In the genomic region with DNA sequence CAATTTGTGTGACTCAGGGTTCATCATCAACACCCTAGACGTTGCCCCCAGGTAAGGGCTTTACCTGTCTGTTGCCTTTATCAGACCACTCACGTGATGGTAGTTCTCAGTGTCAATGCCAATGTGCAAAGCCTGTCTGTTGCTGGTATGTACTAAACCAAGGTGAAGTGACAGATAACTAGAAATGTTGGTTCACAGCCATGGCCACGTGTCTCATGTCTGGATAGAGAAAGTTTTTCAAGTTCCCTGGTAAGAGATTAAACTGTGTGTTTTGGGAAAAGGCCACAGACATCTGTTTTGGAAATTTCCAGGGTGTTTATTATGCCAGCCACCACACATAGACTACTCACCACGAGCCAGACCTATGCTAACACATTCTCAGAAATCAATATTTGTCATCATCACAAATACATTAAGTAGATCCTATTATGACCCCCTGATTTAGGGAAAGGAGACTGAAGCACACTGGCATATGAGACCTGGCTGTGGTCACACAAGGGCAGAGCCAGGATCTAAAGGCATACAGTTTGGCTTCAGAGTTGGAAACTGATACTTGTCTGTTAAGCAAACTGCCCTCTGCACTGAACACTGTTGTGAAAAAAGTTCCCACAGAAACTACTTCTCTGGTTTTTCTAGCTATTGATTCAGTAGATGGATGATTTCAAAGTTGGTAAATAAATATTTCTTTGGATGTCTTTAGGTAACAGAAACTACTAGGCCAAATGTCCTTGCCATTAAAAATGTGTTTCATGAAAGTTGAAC, we compare ENCODE assay signal across 39 mouse cellular contexts. TPM values are rescaled to one million over a fixed set of nuclear protein-coding genes. Genes with fewer than 3 reads are reported as not detected.
"Had no signal": no experiment of that assay in that cellular context is flagged by ENCODE, and none has a peak within 500 bp of the region (broad histone marks: within the 10 kb centered on the region; RNA-seq: fewer than 3 reads in every experiment).

No protein-coding gene starts in this region.

- H3K27ac ChIP-seq: embryonic facial prominence, embryonic 10.5 days; embryonic facial prominence, embryonic 12.5 days; embryonic facial prominence, embryonic 13.5 days; embryonic facial prominence, embryonic 15.5 days; forebrain, embryonic 10.5 days; forebrain, embryonic 12.5 days; forebrain, embryonic 13.5 days; forebrain, embryonic 15.5 days; gastrocnemius, adult 2 months had no signal

- H3K4me2 ChIP-seq: embryonic facial prominence, embryonic 12.5 days; embryonic facial prominence, embryonic 13.5 days; embryonic facial prominence, embryonic 15.5 days; forebrain, embryonic 12.5 days; forebrain, embryonic 13.5 days; forebrain, embryonic 15.5 days had no signal

- H3K27me3 ChIP-seq: embryonic facial prominence, embryonic 12.5 days; embryonic facial prominence, embryonic 13.5 days; embryonic facial prominence, embryonic 15.5 days; forebrain, embryonic 12.5 days; forebrain, embryonic 13.5 days; forebrain, embryonic 15.5 days had no signal

- H3K4me3 ChIP-seq: embryonic facial prominence, embryonic 10.5 days; embryonic facial prominence, embryonic 12.5 days; embryonic facial prominence, embryonic 13.5 days; embryonic facial prominence, embryonic 15.5 days; erythroblast, embryonic 14.5 days; forebrain, embryonic 10.5 days; forebrain, embryonic 12.5 days; forebrain, embryonic 13.5 days; forebrain, embryonic 15.5 days; gastrocnemius, adult 2 months had no signal

- H3K9me3 ChIP-seq: embryonic facial prominence, embryonic 10.5 days; embryonic facial prominence, embryonic 12.5 days; embryonic facial prominence, embryonic 13.5 days; embryonic facial prominence, embryonic 15.5 days; forebrain, embryonic 10.5 days; forebrain, embryonic 12.5 days; forebrain, embryonic 13.5 days; forebrain, embryonic 15.5 days had no signal

- H3K9ac ChIP-seq: embryonic facial prominence, embryonic 12.5 days; embryonic facial prominence, embryonic 13.5 days; embryonic facial prominence, embryonic 15.5 days; forebrain, embryonic 12.5 days; forebrain, embryonic 13.5 days; forebrain, embryonic 15.5 days; forebrain, postnatal 0 days had no signal

- H3K4me1 ChIP-seq: embryonic facial prominence, embryonic 12.5 days; embryonic facial prominence, embryonic 13.5 days; embryonic facial prominence, embryonic 15.5 days; forebrain, embryonic 10.5 days; forebrain, embryonic 12.5 days; forebrain, embryonic 13.5 days; forebrain, embryonic 15.5 days had no signal

- DNase-seq: cerebellum, adult 2 months; cerebellum, adult 8-10 months; cerebellum, adult 9-10 months; cerebellum, adult 9-11 months; cerebellum, postnatal 10 days; cerebellum, postnatal 14 days; cerebellum, postnatal 25 days; cerebellum, postnatal 36 days; embryo, embryonic 11 days; forebrain, postnatal 0 days; gastrocnemius, adult 2 months; gastrocnemius, postnatal 10 days; gastrocnemius, postnatal 14 days; gastrocnemius, postnatal 25 days; gastrocnemius, postnatal 36 days; heart, adult 11 months; heart, adult 18-20 months had no signal

- H3K36me3 ChIP-seq: embryonic facial prominence, embryonic 10.5 days; embryonic facial prominence, embryonic 12.5 days; embryonic facial prominence, embryonic 13.5 days; embryonic facial prominence, embryonic 15.5 days; forebrain, embryonic 10.5 days; forebrain, embryonic 12.5 days; forebrain, embryonic 15.5 days had no signal

- ATAC-seq: forebrain, embryonic 13.5 days; forebrain, embryonic 14.5 days; forebrain, embryonic 15.5 days; forebrain, embryonic 16.5 days; forebrain, postnatal 0 days had no signal

RNA-seq across cellular contexts. Expression of gene Slc17a2, which starts 13.6 kb away (rescaled TPM):
- total RNA-seq: common myeloid progenitor, adult 5-6 weeks; forebrain, postnatal 0 days; gastrocnemius, adult 18-20 months; gastrocnemius, adult 2 months; gastrocnemius, adult 8-10 months; gastrocnemius, postnatal 14 days; gastrocnemius, postnatal 25 days; gastrocnemius, postnatal 36 days; granulocyte monocyte progenitor cell, adult 5-6 weeks; heart, adult 18-20 months had no signal
- polyA plus RNA-seq: cerebellum, adult 2 months; cortical plate, adult 2 months; embryonic facial prominence, embryonic 10.5 days; embryonic facial prominence, embryonic 11.5 days; embryonic facial prominence, embryonic 12.5 days; embryonic facial prominence, embryonic 13.5 days; embryonic facial prominence, embryonic 14.5 days; embryonic facial prominence, embryonic 15.5 days; erythroblast, embryonic 14.5 days; forebrain, embryonic 10.5 days; forebrain, embryonic 11.5 days; forebrain, embryonic 12.5 days; forebrain, embryonic 13.5 days; forebrain, embryonic 14.5 days; forebrain, embryonic 15.5 days; forebrain, embryonic 16.5 days; forebrain, postnatal 0 days; gonadal fat pad, adult 2 months had no signal

RNA-seq across cellular contexts. Expression of gene Slc17a3, which starts 18.9 kb away (rescaled TPM):
- total RNA-seq: common myeloid progenitor, adult 5-6 weeks; gastrocnemius, adult 2 months; gastrocnemius, adult 8-10 months; gastrocnemius, postnatal 14 days; gastrocnemius, postnatal 25 days; gastrocnemius, postnatal 36 days; granulocyte monocyte progenitor cell, adult 5-6 weeks; heart, adult 18-20 months had no signal
- polyA plus RNA-seq: cortical plate, adult 2 months; embryonic facial prominence, embryonic 10.5 days; embryonic facial prominence, embryonic 11.5 days; embryonic facial prominence, embryonic 12.5 days; embryonic facial prominence, embryonic 13.5 days; embryonic facial prominence, embryonic 15.5 days; erythroblast, embryonic 14.5 days; forebrain, embryonic 10.5 days; forebrain, embryonic 11.5 days; forebrain, embryonic 12.5 days; forebrain, embryonic 13.5 days; forebrain, embryonic 14.5 days; forebrain, embryonic 15.5 days; forebrain, embryonic 16.5 days; forebrain, postnatal 0 days; frontal cortex, adult 2 months; gonadal fat pad, adult 2 months had no signal

RNA-seq across cellular contexts. Expression of gene Slc17a1, which starts 47.2 kb away (rescaled TPM):
- total RNA-seq: common myeloid progenitor, adult 5-6 weeks; forebrain, postnatal 0 days; gastrocnemius, adult 18-20 months; gastrocnemius, adult 2 months; gastrocnemius, adult 8-10 months; gastrocnemius, postnatal 10 days; gastrocnemius, postnatal 14 days; gastrocnemius, postnatal 25 days; gastrocnemius, postnatal 36 days; gastrocnemius, postnatal 4 days; granulocyte monocyte progenitor cell, adult 5-6 weeks; heart, adult 18-20 months had no signal
- polyA plus RNA-seq: cerebellum, adult 2 months; cortical plate, adult 2 months; embryonic facial prominence, embryonic 10.5 days; embryonic facial prominence, embryonic 11.5 days; embryonic facial prominence, embryonic 12.5 days; embryonic facial prominence, embryonic 13.5 days; embryonic facial prominence, embryonic 14.5 days; embryonic facial prominence, embryonic 15.5 days; erythroblast, embryonic 14.5 days; forebrain, embryonic 10.5 days; forebrain, embryonic 11.5 days; forebrain, embryonic 12.5 days; forebrain, embryonic 13.5 days; forebrain, embryonic 14.5 days; forebrain, embryonic 15.5 days; forebrain, embryonic 16.5 days; forebrain, postnatal 0 days; frontal cortex, adult 2 months had no signal

RNA-seq across cellular contexts. Expression of gene Trim38, which starts 50.6 kb away (rescaled TPM):
- total RNA-seq: common myeloid progenitor, adult 5-6 weeks; forebrain, postnatal 0 days; gastrocnemius, adult 18-20 months; gastrocnemius, adult 2 months; gastrocnemius, adult 8-10 months; gastrocnemius, postnatal 10 days; gastrocnemius, postnatal 14 days; gastrocnemius, postnatal 25 days; gastrocnemius, postnatal 36 days; gastrocnemius, postnatal 4 days; granulocyte monocyte progenitor cell, adult 5-6 weeks had no signal
- polyA plus RNA-seq: embryonic facial prominence, embryonic 13.5 days; embryonic facial prominence, embryonic 15.5 days; erythroblast, embryonic 14.5 days; forebrain, embryonic 11.5 days; forebrain, embryonic 12.5 days; forebrain, embryonic 14.5 days; forebrain, embryonic 16.5 days; forebrain, postnatal 0 days had no signal

RNA-seq across cellular contexts. Expression of gene Hist1h1a, which starts 56.9 kb away (rescaled TPM):
- polyA plus RNA-seq: cerebellum, adult 2 months; gonadal fat pad, adult 2 months had no signal
